Mouse (Mus musculus): ENCODE data around the gene Pear1. TPM values are rescaled to one million over a fixed set of nuclear protein-coding genes. Genes with fewer than 3 reads are reported as not detected.

Pear1 gene
- total RNA-seq, 2 experiments from 2014 or later = 40.3 to 42.5 TPM

- DNase-seq (ENCODE audit: low spot score in 2 of 2) = no peak
These were observed 11.7 kb downstream of the Pear1 start for GRCm38 (mm10) chr3:87812413-87812812.

DNA sequence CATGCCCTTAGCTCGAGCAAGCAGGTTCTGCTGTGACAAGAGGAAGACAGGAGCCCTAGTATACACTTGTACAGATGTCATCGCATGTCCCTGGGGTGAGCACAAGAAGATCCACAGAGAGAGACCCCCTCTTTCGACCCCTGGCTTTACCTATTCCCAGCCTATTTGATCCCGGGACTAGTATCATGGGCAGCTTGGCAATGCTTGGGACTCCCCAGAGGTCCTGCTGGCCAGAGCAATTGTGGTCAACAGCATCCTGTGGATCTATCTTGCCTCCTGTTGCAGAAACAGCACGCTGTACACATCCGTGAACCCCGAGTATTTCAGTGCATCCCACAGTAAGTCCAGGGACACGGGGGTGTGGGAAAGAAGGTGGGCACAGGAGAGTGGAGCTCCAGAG is 12.8 kb downstream of the Pear1 start:
- no peak for DNase-seq (ENCODE audit: low spot score in 2 of 2)

DNA sequence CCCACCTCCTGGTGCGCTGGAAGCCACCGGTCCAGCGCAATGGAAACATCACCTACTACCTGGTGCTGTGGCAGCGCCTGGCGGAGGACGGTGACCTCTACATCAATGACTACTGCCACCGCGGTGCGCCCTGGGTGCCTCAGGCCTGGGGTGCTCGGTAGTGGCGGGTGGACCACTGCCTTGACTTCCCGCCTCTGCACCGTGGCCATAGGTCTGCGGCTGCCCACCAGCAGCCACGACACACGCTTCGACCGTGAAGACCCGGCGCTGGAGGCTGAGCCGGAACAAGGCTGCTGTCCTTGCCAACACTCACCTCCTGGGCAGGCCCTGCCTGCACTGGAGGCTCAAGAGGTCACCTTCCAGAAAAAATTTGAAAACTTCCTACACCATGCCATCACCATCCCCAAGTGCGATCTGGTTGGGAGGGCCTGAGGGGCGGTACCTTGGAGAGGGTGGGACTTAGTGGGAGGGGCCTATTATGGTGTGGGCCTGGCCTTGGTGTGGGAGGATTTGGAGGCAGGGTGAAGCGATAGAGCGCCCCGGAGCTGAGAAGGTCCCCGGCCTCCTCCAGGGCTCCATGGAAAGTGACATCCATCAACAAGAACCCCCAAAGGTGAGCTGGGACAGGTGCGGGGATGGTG is 14.7 kb downstream of the Pear1 start:
- DNase-seq (ENCODE audit: low spot score in 2 of 2) = no peak

DNA sequence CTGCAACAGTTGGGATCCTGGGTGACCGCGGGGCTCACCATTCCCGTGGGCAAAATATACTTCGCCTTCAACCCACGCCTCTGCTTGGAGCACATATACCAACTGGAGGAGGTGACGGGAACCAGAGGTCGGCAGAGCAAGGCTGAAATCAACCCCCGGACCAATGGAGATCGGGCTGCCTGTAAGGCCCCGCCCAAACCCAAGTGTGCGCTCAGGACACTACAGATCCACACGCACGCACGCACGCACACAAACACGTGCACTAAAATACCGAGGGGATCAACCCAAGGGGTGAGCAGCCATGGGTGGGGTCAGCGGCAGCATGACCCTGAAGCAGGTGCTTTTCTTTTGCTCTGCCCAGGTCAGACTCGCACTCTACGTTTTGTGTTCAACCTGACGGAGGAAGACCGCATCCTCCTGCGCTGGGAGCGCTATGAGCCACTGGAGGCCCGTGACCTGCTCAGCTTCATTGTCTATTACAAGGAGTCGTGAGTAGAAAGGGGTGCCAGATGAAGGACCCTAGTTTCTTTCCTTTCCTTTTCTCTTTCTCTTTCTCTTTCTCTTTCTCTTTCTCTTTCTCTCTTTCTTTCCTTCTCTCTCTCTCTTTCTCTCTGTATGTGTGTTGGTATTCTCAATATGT is 19.9 kb downstream of the Pear1 start:
- DNase-seq (ENCODE audit: low spot score in 2 of 2) = no peak

DNA sequence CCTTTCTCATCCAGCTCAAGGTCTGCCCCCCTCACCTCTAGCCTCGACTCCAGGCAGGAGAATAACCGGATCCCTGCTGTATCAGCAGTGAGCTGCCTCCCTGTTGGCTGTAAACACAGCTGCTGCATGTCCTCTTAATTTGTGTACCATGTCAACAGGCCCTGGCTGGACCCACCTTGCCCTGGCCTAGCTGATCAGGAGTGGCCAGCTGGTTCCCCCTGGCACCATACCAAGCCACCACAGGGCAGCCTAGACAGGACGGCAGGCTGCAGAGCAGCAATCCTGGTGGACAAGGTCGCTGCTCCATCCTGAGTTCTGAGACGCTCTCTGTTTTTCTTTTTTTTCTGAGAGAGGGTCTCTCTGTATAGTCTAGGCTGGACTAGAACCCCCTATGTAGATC is 22.4 kb downstream of the Pear1 start:
- DNase-seq (ENCODE audit: low spot score in 2 of 2) = no peak

- no peak for DNase-seq (ENCODE audit: low spot score in 2 of 2)
These were observed 27.3 kb downstream of the Pear1 start, which contains the start of gene Insrr for GRCm38 (mm10) chr3:87796736-87797334. Gene Insrr, plus strand, starts transcription at chr3:87796951.

DNA sequence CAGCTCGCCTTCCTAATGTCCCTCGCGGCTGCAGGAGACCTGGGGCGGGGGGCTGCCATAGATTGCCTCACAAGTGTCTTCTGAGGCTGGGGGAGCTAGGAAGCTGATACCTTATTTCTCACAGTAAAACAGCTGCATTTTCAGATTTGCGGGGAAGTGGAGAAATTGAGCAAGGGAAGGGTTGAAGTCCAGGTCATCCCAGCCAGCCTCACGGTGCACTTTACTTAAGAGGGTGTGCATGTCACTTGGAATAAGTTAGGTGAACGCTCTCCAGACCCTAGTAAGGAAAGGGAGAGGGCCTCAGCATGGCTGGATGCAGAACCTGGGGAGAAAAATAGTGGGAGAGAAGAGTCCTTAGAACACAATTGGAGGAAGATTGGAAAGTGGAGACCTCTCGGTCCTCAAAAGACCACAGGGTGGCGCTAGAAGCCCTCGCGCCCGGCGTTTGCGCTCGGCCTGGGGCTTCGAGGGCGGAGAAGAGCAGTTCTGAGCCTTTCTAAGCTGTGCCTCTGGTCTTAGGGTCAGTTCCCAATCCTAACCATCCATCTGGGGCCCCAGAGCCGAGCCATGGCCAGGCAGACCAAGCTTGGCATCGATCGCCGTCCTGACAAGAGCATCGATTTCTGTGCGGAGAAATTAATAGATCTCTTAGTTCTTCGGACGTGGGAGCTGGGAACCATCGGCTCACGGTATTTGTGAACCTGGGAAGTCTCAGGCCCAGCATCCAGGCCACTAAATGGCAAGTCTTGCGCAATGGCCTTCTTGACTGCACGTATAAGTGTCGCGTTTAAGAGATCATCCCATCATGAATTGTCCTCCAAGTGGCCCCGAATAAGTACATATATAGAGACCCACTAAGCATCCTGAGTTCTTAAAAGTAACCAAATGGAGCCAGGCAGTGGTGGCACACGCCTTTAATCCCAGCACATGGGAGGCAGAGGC is 28.5 kb downstream of the Pear1 start:
- DNase-seq (ENCODE audit: low spot score in 2 of 2) = peak; percentile 27 to 33

- DNase-seq (ENCODE audit: low spot score in 2 of 2) = no peak
These were observed 29.2 kb downstream of the Pear1 start, which contains the start of gene Ntrk1 for GRCm38 (mm10) chr3:87794922-87795325. Gene Ntrk1, minus strand, starts transcription at chr3:87795162.

DNA sequence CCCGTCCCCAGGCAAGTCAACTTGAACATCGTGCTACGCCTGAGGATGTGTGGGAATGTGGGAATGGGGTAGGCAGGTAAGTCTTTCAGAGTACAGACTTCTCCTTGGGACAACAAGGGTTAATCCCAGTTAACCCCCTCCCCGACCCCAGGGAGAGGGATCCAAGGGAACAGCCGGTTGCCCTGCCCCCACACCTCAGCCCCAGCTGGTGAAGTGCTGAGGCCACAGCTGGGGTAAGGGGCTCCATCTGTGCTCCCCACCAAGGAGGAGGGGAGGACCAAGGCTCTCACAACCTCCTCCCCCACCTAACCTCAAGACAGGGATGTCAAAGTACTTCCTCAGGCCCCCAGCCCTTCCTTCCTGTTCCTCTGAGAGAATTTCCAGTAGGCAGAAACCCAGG is 34.3 kb downstream of the Pear1 start:
- DNase-seq (ENCODE audit: low spot score in 2 of 2) = no peak

DNA sequence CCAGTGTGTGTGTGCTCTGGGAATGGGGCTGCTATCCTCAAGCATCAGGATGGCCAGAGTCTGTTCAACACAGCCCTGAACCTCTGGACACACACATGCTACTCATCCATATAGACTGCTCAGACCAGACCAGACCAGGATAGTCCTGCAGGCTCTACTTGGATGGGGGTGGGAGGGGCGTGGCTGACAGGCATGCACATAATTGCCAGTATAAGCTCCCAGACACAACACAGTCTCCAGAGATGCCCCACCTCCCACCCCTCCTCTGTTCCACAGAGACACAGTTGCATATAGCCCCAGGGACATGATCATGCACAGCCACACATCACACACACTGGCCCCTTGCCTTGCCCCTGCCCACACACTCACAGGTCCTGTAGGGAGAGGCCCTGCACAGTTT is 34.9 kb downstream of the Pear1 start:
- no peak for DNase-seq (ENCODE audit: low spot score in 2 of 2)

DNA sequence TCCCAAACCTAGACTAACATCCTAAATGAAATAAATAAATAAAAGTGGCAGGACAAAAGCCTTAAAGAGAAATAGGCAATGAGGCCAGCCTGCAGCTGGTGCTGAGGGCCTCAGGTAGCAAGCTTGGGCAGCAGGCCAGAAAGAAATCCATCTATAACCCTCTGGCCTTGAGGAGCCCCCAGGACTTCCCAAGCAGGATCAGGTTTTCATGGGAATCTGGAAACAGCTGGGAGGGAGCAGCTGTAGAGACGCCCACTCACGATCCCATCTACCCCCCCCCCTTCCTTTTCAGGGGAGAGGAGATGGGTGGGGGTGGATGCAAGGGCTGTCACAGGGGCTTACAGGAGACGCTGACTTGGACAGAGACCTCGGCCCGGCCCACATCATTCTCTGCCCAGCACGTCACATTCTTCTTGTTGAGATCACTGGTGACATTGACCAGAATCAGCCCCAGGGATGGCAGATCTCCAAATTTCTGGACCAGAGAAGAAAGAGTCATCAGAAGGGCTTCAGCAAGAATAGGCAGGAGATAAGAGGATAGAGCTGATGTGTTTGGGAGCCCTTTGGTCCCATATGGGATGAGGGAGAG is 38.4 kb downstream of the Pear1 start:
- DNase-seq (ENCODE audit: low spot score in 2 of 2) = no peak

DNA sequence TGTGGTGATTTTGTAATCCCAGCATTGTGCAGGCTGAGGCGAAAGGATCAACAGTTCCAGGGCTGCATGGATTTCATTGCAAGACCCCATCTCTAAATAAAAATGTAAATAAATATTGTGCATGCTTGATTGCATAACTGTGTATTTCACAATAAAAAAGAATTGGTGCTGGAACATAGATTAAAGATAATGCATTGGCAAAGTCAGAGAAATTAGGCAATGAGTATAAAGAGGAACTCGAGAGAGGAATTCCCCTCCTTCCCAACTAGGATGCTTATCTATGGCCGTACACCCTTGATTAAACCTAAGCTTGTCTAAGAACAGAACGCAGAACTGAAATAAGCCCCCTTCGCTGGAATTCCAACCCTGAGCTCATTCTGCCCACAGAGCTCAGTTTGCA is 39.0 kb downstream of the Pear1 start:
- DNase-seq (ENCODE audit: low spot score in 2 of 2) = no peak

DNA sequence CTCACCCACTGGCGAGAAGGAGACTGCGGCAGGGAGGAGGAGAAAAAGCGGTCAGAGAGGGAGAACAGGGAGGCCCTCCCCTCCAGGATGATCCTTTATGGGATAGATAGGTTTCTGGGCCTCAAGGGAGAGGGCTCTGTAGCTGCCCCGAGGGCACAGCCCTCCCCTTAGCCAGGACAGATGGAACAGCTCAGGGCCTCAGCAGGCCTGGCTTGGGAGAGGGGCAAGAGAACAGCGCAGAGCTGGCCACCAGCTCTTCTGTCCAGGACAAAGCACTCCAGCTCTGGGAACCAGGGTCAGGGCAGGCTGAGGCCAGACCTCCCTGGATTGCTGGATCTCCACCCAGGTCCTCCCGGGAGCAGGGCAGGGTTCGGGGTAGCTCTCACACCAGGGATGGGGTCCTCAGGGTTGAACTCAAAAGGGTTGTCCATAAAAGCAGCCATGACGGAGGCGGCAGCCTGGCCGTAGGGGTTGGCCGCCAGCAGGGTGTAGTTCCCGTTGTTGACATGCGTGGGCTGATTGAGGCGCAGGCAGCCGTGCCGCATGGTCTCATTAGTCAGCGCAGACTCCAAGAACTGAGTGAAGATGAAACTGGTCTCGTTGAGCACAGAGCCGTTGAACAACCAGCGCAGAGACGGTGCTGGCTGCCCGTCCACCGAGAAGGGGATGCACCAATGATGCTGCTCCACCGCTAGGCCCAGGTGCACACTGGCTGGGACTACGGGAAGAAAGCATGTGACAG is 40.7 kb downstream of the Pear1 start:
- no peak for DNase-seq (ENCODE audit: low spot score in 2 of 2)

DNA sequence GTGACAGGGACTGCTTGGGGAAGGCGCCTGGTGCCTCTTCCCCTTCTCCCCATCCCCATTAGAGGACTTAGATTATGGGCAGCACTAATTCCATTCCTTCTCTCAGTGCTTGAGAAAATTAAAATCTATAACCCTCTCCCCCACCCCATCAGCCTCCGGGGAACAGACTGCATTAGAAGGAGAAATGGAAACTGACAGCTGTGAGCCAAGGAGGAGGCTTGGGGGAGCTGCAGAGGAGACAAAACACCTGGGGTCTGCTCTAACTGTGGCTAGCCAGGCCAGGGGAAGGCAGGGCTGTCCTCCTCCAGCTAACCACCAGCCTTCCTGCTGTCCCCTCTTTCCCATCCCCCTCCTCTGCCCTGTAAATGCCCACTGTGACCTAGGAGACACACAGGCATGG is 45.0 kb downstream of the Pear1 start:
- DNase-seq (ENCODE audit: low spot score in 2 of 2) = no peak

DNA sequence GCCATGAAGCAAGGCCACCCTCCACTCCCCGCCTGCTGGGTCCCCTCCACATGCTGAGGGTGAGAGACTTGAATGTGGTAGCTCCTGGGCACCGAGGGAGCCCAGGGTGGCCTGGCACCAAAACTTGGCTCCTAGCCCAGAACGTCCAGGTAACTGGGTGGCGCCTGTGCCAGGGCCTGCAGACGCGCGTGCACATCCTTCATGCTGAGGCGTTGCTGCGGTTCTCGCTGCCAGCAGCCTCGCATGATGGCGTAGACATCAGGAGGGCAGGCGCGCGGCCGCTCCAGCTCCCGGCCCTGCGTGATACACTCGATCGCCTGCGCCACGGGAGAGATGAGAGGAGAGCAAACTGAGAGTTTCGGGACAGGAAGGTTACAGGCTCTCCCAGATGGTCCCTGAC is 45.8 kb downstream of the Pear1 start:
- no peak for DNase-seq (ENCODE audit: low spot score in 2 of 2)

DNA sequence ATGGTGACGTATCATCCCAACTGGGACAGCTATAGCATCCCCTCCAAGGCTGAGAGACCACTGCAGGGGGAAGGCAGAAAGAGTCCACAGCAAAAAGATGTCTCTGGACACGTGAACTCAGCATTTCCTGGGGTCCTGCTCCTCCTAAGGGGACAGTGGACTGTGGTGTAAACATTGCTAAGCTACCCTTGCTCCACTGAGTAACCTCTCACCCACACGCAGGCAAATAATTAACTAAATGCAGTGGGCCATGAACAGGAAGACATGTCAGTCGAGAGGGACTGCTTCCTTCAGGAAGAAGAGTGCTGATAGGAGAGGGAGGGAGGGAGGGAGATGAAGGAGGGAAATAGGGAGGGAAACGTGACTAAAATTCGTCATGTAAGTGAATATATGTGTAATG is 53.0 kb downstream of the Pear1 start:
- DNase-seq (ENCODE audit: low spot score in 2 of 2) = no peak

DNA sequence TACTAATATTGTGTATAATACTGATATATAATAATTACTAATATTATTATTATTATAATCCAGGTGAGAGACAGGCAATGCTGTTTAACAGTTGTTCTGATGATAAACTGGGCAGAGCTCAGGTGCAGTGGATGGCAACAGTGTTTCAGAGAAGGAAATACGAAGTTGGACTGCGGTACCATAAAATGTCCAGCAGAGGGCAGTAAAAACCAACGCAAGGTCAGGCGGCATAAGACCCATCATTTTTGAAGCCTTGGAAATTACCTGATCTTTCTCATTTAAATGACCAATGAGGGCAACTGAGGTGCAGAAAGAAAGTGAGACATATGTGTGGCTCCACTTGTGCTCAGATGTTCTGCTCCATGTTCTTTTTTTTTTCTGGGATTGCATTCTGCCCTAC is 53.8 kb downstream of the Pear1 start:
- DNase-seq (ENCODE audit: low spot score in 2 of 2) = no peak

DNA sequence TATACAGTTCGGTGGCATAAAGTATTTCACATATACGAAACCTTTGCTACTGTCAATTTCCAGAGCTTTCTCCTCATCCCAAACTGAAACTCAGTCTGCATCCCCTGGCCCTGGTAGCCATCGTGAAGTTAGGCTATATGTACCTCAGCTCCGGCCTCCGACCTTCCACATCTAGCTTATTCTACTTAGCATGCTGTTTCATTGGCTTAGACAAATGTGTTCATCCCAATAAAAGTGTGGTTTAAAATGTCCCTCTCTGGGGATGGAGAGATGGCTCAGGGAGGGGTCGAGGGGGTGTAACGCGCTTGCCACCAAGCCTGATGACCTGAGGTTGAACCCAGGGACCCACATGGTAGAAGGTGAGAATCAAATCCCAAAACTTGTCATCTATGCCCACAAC is 54.6 kb downstream of the Pear1 start:
- DNase-seq (ENCODE audit: low spot score in 2 of 2) = no peak

DNA sequence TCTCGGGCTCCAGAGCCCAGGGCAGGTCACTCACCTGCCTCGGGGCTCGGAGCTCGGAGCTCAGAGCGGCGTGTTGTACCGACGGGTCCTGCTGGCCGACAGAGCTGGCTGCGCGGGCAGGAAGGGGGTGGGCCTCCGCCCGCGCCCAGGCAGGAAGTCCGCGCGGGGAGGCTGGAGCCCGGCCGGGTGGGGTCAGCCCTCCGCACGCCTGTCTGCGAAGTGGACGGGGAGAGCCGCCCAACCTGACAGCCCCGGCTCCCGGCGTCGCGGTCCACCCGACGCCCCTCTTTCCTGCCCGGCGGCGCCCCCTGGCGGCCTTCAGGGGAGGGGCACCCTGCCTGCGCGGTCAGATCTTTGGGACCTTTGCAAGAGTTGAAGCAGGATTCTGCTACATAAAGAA is 55.3 kb downstream of the Pear1 start:
- DNase-seq (ENCODE audit: low spot score in 2 of 2) = peak; percentile 63 to 76

- no peak for DNase-seq (ENCODE audit: low spot score in 2 of 2)
These were observed 55.7 kb downstream of the Pear1 start for GRCm38 (mm10) chr3:87768431-87768830.

- DNase-seq (ENCODE audit: low spot score in 2 of 2) = no peak
These were observed 56.3 kb downstream of the Pear1 start for GRCm38 (mm10) chr3:87767764-87768163.
